Mouse (Mus musculus): ENCODE measurements at regions not wholly inside any gene's neighbourhood (a gene's known extent, or its start where the extent isn't known, plus 50 kb on each side); places are given as distances from the start of the nearest gene placed in this dataset.

GRCm38 (mm10) chr2:118051610-118052009, 60.1 kb upstream of the Thbs1 start:
- Histone ChIP-seq H3K27ac (replicated peaks; ENCODE audit: insufficient read depth, low read depth, low read length) (no peak overlapping the region), H3K79me2 (ENCODE audit: control insufficient read depth, insufficient read depth, low read length) (no peaks in the 10 kb centered on the region)

GRCm38 (mm10) chr2:118053512-118053911, 58.2 kb upstream of the Thbs1 start:
- WGBS, result 94% methylated on average over 4 of the region's 4 CpGs
- H3K27ac ChIP-seq (replicated peaks; ENCODE audit: insufficient read depth, low read depth, low read length), result no peak overlapping the region
- no peaks in the 10 kb centered on the region for H3K27me3 ChIP-seq (ENCODE audit: control insufficient read depth, insufficient read depth, low read length)
- no peak overlapping the region for H3K4me3 ChIP-seq (ENCODE audit: insufficient read depth, low read depth, low read length)
- no peak overlapping the region for H3K9ac ChIP-seq (ENCODE audit: low read depth, low read length)
- H3K4me1 ChIP-seq (ENCODE audit: control insufficient read depth, insufficient read depth, low read length), result no peaks in the 10 kb centered on the region; the same call in 1 of the 2 replicates
- H3K79me2 ChIP-seq (ENCODE audit: control insufficient read depth, insufficient read depth, low read length), result no peaks in the 10 kb centered on the region
- no peak for TF ChIP-seq POLR2A (IDR thresholded peaks at IDR 0.05; ENCODE audit: extremely low read depth, insufficient read depth, low read length)
- no peak for TF ChIP-seq CTCF (IDR thresholded peaks at IDR 0.05; ENCODE audit: low read depth, low read length)
- H3K36me3 ChIP-seq (ENCODE audit: control insufficient read depth, insufficient read depth, low read length), result no peaks in the 10 kb centered on the region
- no peak for DNase-seq (ENCODE audit: extremely low read depth, low read depth, low spot score)

More at GRCm38 (mm10) chr2:118051610-118052009, 60.1 kb upstream of the Thbs1 start:
- no peaks in the 10 kb centered on the region; the same call in 1 of the 2 replicates for H3K4me1 ChIP-seq (ENCODE audit: control insufficient read depth, insufficient read depth, low read length)
- DNase-seq (ENCODE audit: extremely low read depth, low read depth, low spot score), result no peak
- H3K4me3 ChIP-seq (ENCODE audit: insufficient read depth, low read depth, low read length), result no peak overlapping the region
- TF ChIP-seq POLR2A (IDR thresholded peaks at IDR 0.05; ENCODE audit: extremely low read depth, insufficient read depth, low read length) (no peak), CTCF (IDR thresholded peaks at IDR 0.05; ENCODE audit: low read depth, low read length) (no peak)
- H3K36me3 ChIP-seq (ENCODE audit: control insufficient read depth, insufficient read depth, low read length), result no peaks in the 10 kb centered on the region
- no peak overlapping the region for H3K9ac ChIP-seq (ENCODE audit: low read depth, low read length)
- no peaks in the 10 kb centered on the region for H3K27me3 ChIP-seq (ENCODE audit: control insufficient read depth, insufficient read depth, low read length)
- 92% methylated on average over 3 of the region's 3 CpGs for WGBS

- 64% methylated on average over 6 of the region's 6 CpGs for WGBS
- H3K9ac ChIP-seq (ENCODE audit: low read depth, low read length), result no peak overlapping the region
- H3K79me2 ChIP-seq (ENCODE audit: control insufficient read depth, insufficient read depth, low read length), result no peaks in the 10 kb centered on the region
- H3K4me3 ChIP-seq (ENCODE audit: insufficient read depth, low read depth, low read length), result no peak overlapping the region
- TF ChIP-seq CTCF (IDR thresholded peaks at IDR 0.05; ENCODE audit: low read depth, low read length) (no peak), POLR2A (IDR thresholded peaks at IDR 0.05; ENCODE audit: extremely low read depth, insufficient read depth, low read length) (no peak)
- no peaks in the 10 kb centered on the region for H3K27me3 ChIP-seq (ENCODE audit: control insufficient read depth, insufficient read depth, low read length)
- H3K4me1 ChIP-seq (ENCODE audit: control insufficient read depth, insufficient read depth, low read length), result no peaks in the 10 kb centered on the region; the same call in 1 of the 2 replicates
- H3K27ac ChIP-seq (replicated peaks; ENCODE audit: insufficient read depth, low read depth, low read length), result no peak overlapping the region
- DNase-seq (ENCODE audit: extremely low read depth, low read depth, low spot score), result peak; percentile 27
- no peaks in the 10 kb centered on the region for H3K36me3 ChIP-seq (ENCODE audit: control insufficient read depth, insufficient read depth, low read length)
Measured at GRCm38 (mm10) chr2:118058654-118059395, 52.9 kb upstream of the Thbs1 start.

- DNase-seq (ENCODE audit: extremely low read depth, low read depth, low spot score), result no peak
- TF ChIP-seq CTCF (IDR thresholded peaks at IDR 0.05; ENCODE audit: low read depth, low read length) (no peak), POLR2A (IDR thresholded peaks at IDR 0.05; ENCODE audit: extremely low read depth, insufficient read depth, low read length) (no peak)
- Histone ChIP-seq H3K27ac (replicated peaks; ENCODE audit: insufficient read depth, low read depth, low read length) (no peak overlapping the region), H3K79me2 (ENCODE audit: control insufficient read depth, insufficient read depth, low read length) (no peaks in the 10 kb centered on the region), H3K36me3 (ENCODE audit: control insufficient read depth, insufficient read depth, low read length) (no peaks in the 10 kb centered on the region), H3K27me3 (ENCODE audit: control insufficient read depth, insufficient read depth, low read length) (no peaks in the 10 kb centered on the region), H3K4me3 (ENCODE audit: insufficient read depth, low read depth, low read length) (no peak overlapping the region), H3K4me1 (ENCODE audit: control insufficient read depth, insufficient read depth, low read length) (no peaks in the 10 kb centered on the region), H3K9ac (ENCODE audit: low read depth, low read length) (no peak overlapping the region)
- 84% methylated on average over 5 of the region's 5 CpGs for WGBS
Measured at GRCm38 (mm10) chr2:118061291-118061690, 50.4 kb upstream of the Thbs1 start.

Measured in liver, adult 2 months (tissue).